Mouse (Mus musculus) hindlimb bud, embryonic 11.5 days (tissue): ENCODE data around the gene Slbp.

Experiments used
- DNase-seq: peaks from one replicate; pipeline ENCODE4 v3.0.0-alpha.2; 2012; ENCODE audit warnings: low read depth, low spot score; ENCODE audit errors: extremely low spot score

Gene Slbp

GRCm38 (mm10) chr5:33651921-33652782 lies at the start of gene Slbp:
Gene Slbp, minus strand, starts transcription at chr5:33652574.
- DNase-seq = peak; percentile 83

- no peak for DNase-seq
These were observed 49.5 kb upstream of the Slbp start for GRCm38 (mm10) chr5:33701832-33702231.

GRCm38 (mm10) chr5:33700010-33700409 lies 47.6 kb upstream of the Slbp start:
- DNase-seq = no peak

- no peak for DNase-seq
These were observed 46.3 kb upstream of the Slbp start for GRCm38 (mm10) chr5:33698669-33699068.

GRCm38 (mm10) chr5:33697947-33698512 lies 45.7 kb upstream of the Slbp start:
- no peak for DNase-seq

- DNase-seq = no peak
These were observed 45.2 kb upstream of the Slbp start for GRCm38 (mm10) chr5:33697534-33697933.

GRCm38 (mm10) chr5:33696430-33696829 lies 44.1 kb upstream of the Slbp start:
- no peak for DNase-seq

GRCm38 (mm10) chr5:33695718-33696121 lies 43.3 kb upstream of the Slbp start:
- DNase-seq = no peak

- no peak for DNase-seq
These were observed 42.7 kb upstream of the Slbp start for GRCm38 (mm10) chr5:33694848-33695717.

- no peak for DNase-seq
These were observed 42.1 kb upstream of the Slbp start for GRCm38 (mm10) chr5:33694461-33694847.

- DNase-seq = no peak
These were observed 40.0 kb upstream of the Slbp start for GRCm38 (mm10) chr5:33692393-33692792.

- DNase-seq = no peak
These were observed 37.7 kb upstream of the Slbp start for GRCm38 (mm10) chr5:33689852-33690645.

GRCm38 (mm10) chr5:33689221-33689844 lies 37.0 kb upstream of the Slbp start:
- DNase-seq = no peak

- DNase-seq = no peak
These were observed 36.2 kb upstream of the Slbp start for GRCm38 (mm10) chr5:33688278-33689220.

GRCm38 (mm10) chr5:33687142-33687541 lies 34.8 kb upstream of the Slbp start:
- DNase-seq = no peak

- DNase-seq = no peak
These were observed 32.6 kb upstream of the Slbp start for GRCm38 (mm10) chr5:33684932-33685331.

- DNase-seq = no peak
These were observed 31.7 kb upstream of the Slbp start for GRCm38 (mm10) chr5:33683897-33684652.

GRCm38 (mm10) chr5:33682963-33683362 lies 30.6 kb upstream of the Slbp start:
- DNase-seq = no peak
